Mouse (Mus musculus) mature B cell (primary cell): Measurements from ENCODE around the gene Smyd5.

Experiments
- in situ Hi-C: fragments of 300-500 bp; cut with MboI; formaldehyde crosslinking; loops from 2 replicates; pipeline ENCODE4 v1.14.3; 2019

The Smyd5 gene

DNA sequence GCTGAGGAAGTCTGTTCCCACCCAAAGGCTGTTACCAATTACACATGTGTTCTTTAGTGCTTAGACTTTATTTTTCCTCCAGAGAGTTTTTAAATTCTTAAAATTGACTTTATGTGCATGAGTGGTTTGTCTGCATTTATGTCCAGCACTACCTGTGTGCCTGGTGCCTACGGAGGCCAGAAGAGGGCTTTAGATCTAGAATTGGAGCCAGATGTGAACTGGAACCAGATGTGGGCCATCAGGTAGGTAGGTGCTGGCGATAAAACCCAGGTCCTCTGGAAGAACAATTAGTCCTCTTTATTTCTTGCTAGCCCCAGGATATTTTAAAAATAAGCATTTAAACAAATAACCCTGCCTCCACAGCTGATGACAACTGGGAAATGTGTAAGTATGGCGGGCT lies 59.8 kb downstream of the Smyd5 start:
- in situ Hi-C loops: no loop called here
